Mouse (Mus musculus): ENCODE data around the gene BC049715.

DNA sequence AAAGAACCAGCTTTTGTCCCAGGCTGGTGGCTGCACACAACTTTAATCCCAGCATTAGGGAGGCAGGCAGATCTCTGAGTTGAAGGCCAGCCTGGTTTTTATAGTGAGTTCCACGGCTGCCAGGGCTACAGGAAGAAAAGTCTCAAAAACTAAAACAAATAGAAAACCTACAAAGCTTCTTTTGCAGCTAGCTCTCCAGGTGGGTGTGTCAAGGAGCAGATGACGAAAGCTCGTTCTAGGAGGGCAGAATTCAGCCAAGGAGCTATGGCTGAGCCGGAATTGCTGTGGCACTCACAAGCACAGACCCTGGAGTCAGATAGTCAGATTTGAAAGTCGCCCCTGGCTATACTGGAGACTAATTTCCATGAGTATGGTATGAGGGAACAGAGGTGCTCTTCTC is 20.6 kb upstream of the BC049715 start:
- TF ChIP-seq CTCF (IDR thresholded peaks at IDR 0.05): no peak
- TF ChIP-seq EP300 (IDR thresholded peaks at IDR 0.05; ENCODE audit: insufficient read depth, low read depth, low read length): no peak
- no peak for TF ChIP-seq POLR2A (IDR thresholded peaks at IDR 0.05; ENCODE audit: insufficient read depth, low read depth, low read length)
